Mouse (Mus musculus) hindbrain, embryonic 15.5 days (tissue): ENCODE measurements around the gene Fbxw8. TPM values are rescaled to one million over a fixed set of nuclear protein-coding genes. Genes with fewer than 3 reads are reported as not detected.

ENCODE experiments used
- ATAC-seq: fragments of 200-750 bp; cut with Nextera tagmentation; 2 replicates; pipeline ENCODE4 v1.8.0; 2017; ENCODE audit warnings: low read depth, moderate number of reproducible peaks, moderate TSS enrichment; ENCODE audit not compliant: low FRiP score
- H3K27ac ChIP-seq: fragments of 300-500 bp; sonication (generic); replicated peaks from 2 replicates; pipeline ENCODE4 v1.5.1; 2015; ENCODE audit warnings: mild to moderate bottlenecking, inconsistent platforms
- H3K27me3 ChIP-seq: fragments of 300-500 bp; sonication (generic); 2 replicates; pipeline ENCODE4 v1.6.1; 2015; ENCODE audit warnings: control low read depth, inconsistent platforms
- H3K36me3 ChIP-seq: fragments of 300-500 bp; sonication (generic); 2 replicates; pipeline ENCODE4 v1.6.1; 2015; ENCODE audit warnings: control low read depth, inconsistent platforms
- H3K4me1 ChIP-seq: fragments of 300-500 bp; sonication (generic); replicated peaks from 2 replicates; pipeline ENCODE4 v1.6.1; 2015; ENCODE audit warnings: control low read depth, inconsistent platforms
- H3K4me2 ChIP-seq: fragments of 300-500 bp; sonication (generic); 2 replicates; pipeline ENCODE4 v1.6.1; 2015; ENCODE audit warnings: moderate library complexity, mild to moderate bottlenecking, inconsistent platforms
- H3K4me3 ChIP-seq: fragments of 300-500 bp; sonication (generic); 2 replicates; pipeline ENCODE4 v1.5.1; 2015; ENCODE audit warnings: mild to moderate bottlenecking, inconsistent platforms
- H3K9ac ChIP-seq: fragments of 300-500 bp; sonication (generic); 2 replicates; pipeline ENCODE4 v1.6.1; 2015; ENCODE audit warnings: inconsistent platforms
- H3K9me3 ChIP-seq: fragments of 300-500 bp; sonication (generic); 2 replicates; pipeline ENCODE4 v1.6.1; 2016; ENCODE audit warnings: control low read depth, inconsistent platforms
- WGBS: fragments of 180-500 bp; shearing (Covaris S2); methylation state at CpG from one replicate; pipeline ENCODE4 v1.1.7; 2015; 5-methylcytosine and 5-hydroxymethylcytosine counted together
- polyA plus RNA-seq: library from polyadenylated mRNA; unstranded; fragments of >200 nt; fragmentation: Nextera tagmentation; extraction: Ambion mirVana; gene quantifications from 2 replicates; pipeline ENCODE4 v1.2.1, GENCODE M21; 2015

Fbxw8 gene
- polyA plus RNA-seq, 1 experiment from 2014 or later = 21.1 TPM

- H3K9ac ChIP-seq = no peak overlapping the region
These were observed 135.4 kb downstream of the Fbxw8 start for GRCm38 (mm10) chr5:118019905-118020304.

DNA sequence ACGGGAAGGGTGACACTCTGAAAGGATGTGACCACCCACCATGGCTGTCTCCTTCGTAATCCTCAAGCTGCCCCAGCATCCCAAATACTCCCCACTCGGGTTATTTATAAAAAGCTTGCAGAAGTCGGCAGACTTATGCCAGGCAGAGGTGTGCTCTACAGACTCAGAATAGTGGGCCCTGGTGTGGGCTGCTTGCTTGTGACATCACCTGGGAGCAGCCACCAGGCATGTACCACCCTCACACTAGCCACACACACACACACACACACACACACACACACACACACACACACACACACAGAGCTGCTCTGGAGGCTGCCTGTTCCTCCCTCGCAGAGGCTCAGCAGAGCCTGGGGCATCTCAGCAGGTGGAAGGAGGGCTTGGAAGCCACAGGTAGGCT is 137.7 kb downstream of the Fbxw8 start:
- H3K4me1 ChIP-seq = peaks cover 10% of the 10 kb centered on the region
- WGBS = 70% methylated on average over 4 of the region's 5 CpGs

More at GRCm38 (mm10) chr5:118019905-118020304, 135.4 kb downstream of the Fbxw8 start:
- no peaks in the 10 kb centered on the region for H3K9me3 ChIP-seq
- no peaks in the 10 kb centered on the region for H3K27me3 ChIP-seq
- H3K4me2 ChIP-seq = no peak overlapping the region
- peaks cover 5% of the 10 kb centered on the region for H3K4me1 ChIP-seq
- no peaks in the 10 kb centered on the region for H3K36me3 ChIP-seq
- ATAC-seq = no peak
- H3K4me3 ChIP-seq = no peak overlapping the region
- H3K27ac ChIP-seq = no peak overlapping the region
- 73% methylated on average over 11 of the region's 11 CpGs for WGBS

DNA sequence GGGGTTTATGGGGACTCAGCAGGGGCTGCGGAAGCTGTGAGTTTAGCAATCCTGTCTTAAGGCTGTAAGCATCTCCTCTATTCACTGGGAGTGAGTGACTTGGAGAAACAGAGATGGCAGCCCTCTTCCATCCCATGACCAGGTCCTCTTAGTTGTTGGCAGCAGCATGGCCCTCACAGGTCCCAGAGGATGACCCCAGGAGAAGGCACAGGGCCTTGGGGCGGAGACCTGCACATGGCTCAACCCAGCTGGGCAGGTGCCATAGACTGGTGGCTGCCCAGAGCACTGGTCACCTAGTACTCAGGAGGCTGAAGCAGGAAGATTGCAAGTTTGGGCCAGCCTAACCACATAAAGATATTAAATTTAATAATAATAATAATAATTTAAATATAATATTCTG is 139.6 kb downstream of the Fbxw8 start:
- Histone ChIP-seq H3K9ac (no peak overlapping the region), H3K27me3 (no peaks in the 10 kb centered on the region), H3K4me3 (no peak overlapping the region), H3K27ac (no peak overlapping the region), H3K9me3 (no peaks in the 10 kb centered on the region), H3K4me1 (peaks cover 10% of the 10 kb centered on the region), H3K36me3 (no peaks in the 10 kb centered on the region), H3K4me2 (no peak overlapping the region)
- no peak for ATAC-seq
- WGBS = 86% methylated on average over 2 of the region's 2 CpGs

More for the DNA sequence above, 137.7 kb downstream of the Fbxw8 start:
- Histone ChIP-seq H3K27me3 (no peaks in the 10 kb centered on the region), H3K9ac (no peak overlapping the region), H3K9me3 (no peaks in the 10 kb centered on the region), H3K4me2 (no peak overlapping the region), H3K27ac (no peak overlapping the region), H3K4me3 (no peak overlapping the region), H3K36me3 (no peaks in the 10 kb centered on the region)
- ATAC-seq = no peak

DNA sequence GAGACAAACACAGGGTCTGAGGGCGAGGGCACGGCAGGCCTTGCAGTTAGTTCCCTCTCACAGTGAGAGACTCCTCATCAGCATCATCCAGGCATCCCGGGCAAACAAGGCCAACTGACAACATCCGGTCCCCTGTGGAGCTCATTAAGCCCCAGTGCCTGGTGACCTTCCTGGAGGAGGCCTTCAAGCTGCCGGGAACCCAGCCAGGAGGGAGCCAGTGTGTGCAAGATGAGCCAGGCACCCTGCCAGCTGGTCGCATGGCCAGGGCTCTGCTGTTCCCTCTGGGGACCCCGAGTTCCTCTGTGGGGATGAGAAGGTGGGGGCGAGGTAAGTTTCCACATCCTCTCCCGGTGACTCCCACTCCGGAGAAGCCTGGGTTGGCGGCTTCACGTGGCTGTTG is 140.2 kb downstream of the Fbxw8 start:
- Histone ChIP-seq H3K9me3 (no peaks in the 10 kb centered on the region), H3K27ac (no peak overlapping the region), H3K36me3 (no peaks in the 10 kb centered on the region; the same call in 1 of the 2 replicates), H3K4me1 (peaks cover 10% of the 10 kb centered on the region), H3K27me3 (no peaks in the 10 kb centered on the region), H3K4me3 (no peak overlapping the region), H3K4me2 (no peak overlapping the region), H3K9ac (no peak overlapping the region)
- 15% methylated on average over 12 of the region's 12 CpGs for WGBS
- no peak for ATAC-seq

Other genes starting within 250 kb of the Fbxw8 start
- 148 and 159 TPM in 2 replicates for gene Fbxo21, start 178.7 kb downstream of the Fbxw8 start, polyA plus RNA-seq
- 2.9 and 3.5 TPM in 2 replicates for gene Tesc, start 127.7 kb downstream of the Fbxw8 start, polyA plus RNA-seq
- gene Hrk, start 9.2 kb upstream of the Fbxw8 start, polyA plus RNA-seq = 4.9 and 5.8 TPM in 2 replicates
- gene Rnft2, start 89.7 kb upstream of the Fbxw8 start, polyA plus RNA-seq = 12.3 and 13.6 TPM in 2 replicates
- gene 2410131K14Rik, start 89.8 kb upstream of the Fbxw8 start, polyA plus RNA-seq = 16.4 and 17.8 TPM in 2 replicates